Mouse (Mus musculus) liver, postnatal 0 days (tissue): ENCODE measurements at regions not wholly inside any gene's neighbourhood (a gene's known extent, or its start where the extent isn't known, plus 50 kb on each side); places are given as distances from the start of the nearest gene placed in this dataset.
A peak's percentile ranks its signal among the peaks of the same experiment; 100 is the strongest.

Source experiments
- CTCF ChIP-seq: sonication (generic); IDR thresholded peaks from 2 replicates; pipeline ENCODE4 v1.5.1; 2016; ENCODE audit warnings: antibody characterized with exemption, low read depth
- EP300 ChIP-seq: IDR thresholded peaks from 2 replicates; pipeline ENCODE4 v1.6.1; 2016; ENCODE audit warnings: antibody characterized with exemption, low read depth, mild to moderate bottlenecking

DNA sequence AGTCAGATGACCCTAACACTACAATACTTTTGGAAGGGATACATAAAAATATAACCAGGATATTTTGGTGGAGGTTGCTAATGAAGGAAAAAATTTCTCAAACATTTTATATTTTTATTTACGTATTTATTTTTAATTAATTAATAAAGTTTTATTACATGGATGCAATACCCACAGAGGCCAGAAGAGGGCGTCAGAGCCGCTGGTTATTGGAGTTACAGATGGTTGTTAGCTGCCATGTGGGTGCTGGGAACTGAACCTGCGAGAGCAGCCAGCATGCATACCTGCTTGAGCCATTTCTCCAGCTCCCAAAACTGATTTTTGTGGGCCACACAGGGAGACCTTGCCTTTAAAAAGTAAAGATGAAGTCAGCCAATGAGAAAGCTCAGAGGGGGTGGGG is 74.6 kb upstream of the Slc45a1 start:
- TF ChIP-seq EP300 (no peak), CTCF (peak; percentile 37)
